Mouse (Mus musculus) heart, embryonic 11.5 days (tissue): Measurements from ENCODE around the gene Tmem63c. TPM values are rescaled to one million over a fixed set of nuclear protein-coding genes. Genes with fewer than 3 reads are reported as not detected.

Experiments used
- ATAC-seq: fragments of 200-750 bp; cut with Nextera tagmentation; replicated peaks from 2 replicates; pipeline ENCODE4 v1.8.0; 2017; ENCODE audit warnings: moderate library complexity; ENCODE audit not compliant: insufficient number of reproducible peaks, low FRiP score, low TSS enrichment
- H3K27ac ChIP-seq: fragments of 300-500 bp; sonication (generic); 2 replicates; pipeline ENCODE4 v1.5.1; 2014; ENCODE audit warnings: mild to moderate bottlenecking, low read depth, low read length
- H3K27me3 ChIP-seq: fragments of 300-500 bp; sonication (generic); 2 replicates; pipeline ENCODE4 v1.6.1; 2014; ENCODE audit warnings: mild to moderate bottlenecking, low read length, mixed read lengths; ENCODE audit not compliant: control insufficient read depth, insufficient read depth
- H3K36me3 ChIP-seq: fragments of 300-500 bp; sonication (generic); 2 replicates; pipeline ENCODE4 v1.6.1; 2014; ENCODE audit warnings: mild to moderate bottlenecking, low read length, moderate library complexity, mixed read lengths; ENCODE audit not compliant: control insufficient read depth, insufficient read depth
- H3K4me1 ChIP-seq: fragments of 300-500 bp; sonication (generic); 2 replicates; pipeline ENCODE4 v1.6.1; 2014; ENCODE audit warnings: low read length; ENCODE audit not compliant: control insufficient read depth, insufficient read depth
- H3K4me2 ChIP-seq: fragments of 300-500 bp; sonication (generic); 2 replicates; pipeline ENCODE4 v1.6.1; 2014; ENCODE audit warnings: mild to moderate bottlenecking, moderate library complexity
- H3K4me3 ChIP-seq: fragments of 300-500 bp; sonication (generic); 2 replicates; pipeline ENCODE4 v1.5.1; 2014; ENCODE audit warnings: low read depth, low read length
- H3K9ac ChIP-seq: fragments of 300-500 bp; sonication (generic); 2 replicates; pipeline ENCODE4 v1.6.1; 2014; ENCODE audit warnings: mild to moderate bottlenecking, low read depth, low read length, moderate library complexity
- H3K9me3 ChIP-seq: fragments of 300-500 bp; sonication (generic); replicated peaks from 2 replicates; pipeline ENCODE4 v1.6.1; 2016; ENCODE audit warnings: low read length; ENCODE audit not compliant: control insufficient read depth
- WGBS: fragments of 180-500 bp; shearing (Covaris S2); extraction: QIAGEN DNeasy Blood & Tissue Kit; methylation state at CpG from one replicate; pipeline ENCODE4 v1.1.7; 2014; ENCODE audit not compliant: insufficient replicate concordance; 5-methylcytosine and 5-hydroxymethylcytosine counted together
- polyA plus RNA-seq: library from polyadenylated mRNA; unstranded; fragments of >200 nt; fragmentation: Nextera tagmentation; extraction: Ambion mirVana; gene quantifications from 2 replicates; pipeline ENCODE4 v1.2.1, GENCODE M21; 2014

The Tmem63c gene
- polyA plus RNA-seq, 1 experiment from 2014 or later: not detected

GRCm38 (mm10) chr12:87044711-87045110, 23.6 kb downstream of the Tmem63c start:
- Histone ChIP-seq H3K9ac (no peak overlapping the region), H3K4me2 (no peak overlapping the region), H3K36me3 (no peaks in the 10 kb centered on the region), H3K4me1 (no peaks in the 10 kb centered on the region), H3K27me3 (no peaks in the 10 kb centered on the region; the same call in 1 of the 2 replicates), H3K27ac (no peak overlapping the region), H3K4me3 (no peak overlapping the region), H3K9me3 (no peaks in the 10 kb centered on the region)
- WGBS: 39% methylated on average over 5 of the region's 5 CpGs
- no peak for ATAC-seq

GRCm38 (mm10) chr12:87047536-87047935, 26.4 kb downstream of the Tmem63c start:
- Histone ChIP-seq H3K9me3 (no peaks in the 10 kb centered on the region), H3K4me3 (no peak overlapping the region), H3K4me1 (no peaks in the 10 kb centered on the region), H3K36me3 (no peaks in the 10 kb centered on the region), H3K27me3 (no peaks in the 10 kb centered on the region; the same call in 1 of the 2 replicates), H3K4me2 (no peak overlapping the region), H3K27ac (no peak overlapping the region), H3K9ac (no peak overlapping the region)
- WGBS: 49% methylated on average over 3 of the region's 3 CpGs
- ATAC-seq: no peak

- Histone ChIP-seq H3K27me3 (peaks cover 31% of the 10 kb centered on the region), H3K9ac (no peak overlapping the region), H3K4me1 (no peaks in the 10 kb centered on the region), H3K4me2 (no peak overlapping the region), H3K36me3 (no peaks in the 10 kb centered on the region), H3K9me3 (no peaks in the 10 kb centered on the region), H3K4me3 (no peak overlapping the region), H3K27ac (no peak overlapping the region)
- ATAC-seq: no peak
- 22% methylated on average over 12 of the region's 16 CpGs for WGBS
Measured at GRCm38 (mm10) chr12:87052661-87053321, 31.7 kb downstream of the Tmem63c start.

GRCm38 (mm10) chr12:87054873-87055272, 33.7 kb downstream of the Tmem63c start:
- Histone ChIP-seq H3K9me3 (no peaks in the 10 kb centered on the region), H3K4me3 (no peak overlapping the region), H3K4me2 (no peak overlapping the region), H3K36me3 (no peaks in the 10 kb centered on the region), H3K4me1 (no peaks in the 10 kb centered on the region), H3K27me3 (peaks cover 35% of the 10 kb centered on the region), H3K27ac (no peak overlapping the region), H3K9ac (no peak overlapping the region)
- WGBS: 61% methylated on average over 7 of the region's 7 CpGs
- no peak for ATAC-seq

GRCm38 (mm10) chr12:87057066-87057465, 35.9 kb downstream of the Tmem63c start:
- Histone ChIP-seq H3K4me3 (no peak overlapping the region), H3K9me3 (no peaks in the 10 kb centered on the region), H3K27me3 (peaks cover 35% of the 10 kb centered on the region), H3K36me3 (no peaks in the 10 kb centered on the region), H3K4me1 (no peaks in the 10 kb centered on the region), H3K4me2 (no peak overlapping the region), H3K27ac (no peak overlapping the region), H3K9ac (no peak overlapping the region)
- ATAC-seq: no peak
- WGBS: 62% methylated on average over 17 of the region's 17 CpGs

- Histone ChIP-seq H3K4me3 (no peak overlapping the region), H3K27me3 (no peaks in the 10 kb centered on the region), H3K9ac (no peak overlapping the region), H3K27ac (no peak overlapping the region), H3K36me3 (no peaks in the 10 kb centered on the region), H3K4me2 (no peak overlapping the region), H3K4me1 (no peaks in the 10 kb centered on the region), H3K9me3 (no peaks in the 10 kb centered on the region)
- ATAC-seq: no peak
- WGBS: 87% methylated on average over 11 of the region's 11 CpGs
Measured at GRCm38 (mm10) chr12:87065446-87065845, 44.3 kb downstream of the Tmem63c start.

- Histone ChIP-seq H3K9me3 (no peaks in the 10 kb centered on the region), H3K4me3 (no peak overlapping the region), H3K4me2 (no peak overlapping the region), H3K27ac (no peak overlapping the region), H3K36me3 (no peaks in the 10 kb centered on the region), H3K9ac (no peak overlapping the region), H3K27me3 (no peaks in the 10 kb centered on the region), H3K4me1 (no peaks in the 10 kb centered on the region)
- WGBS: 82% methylated on average over 5 of the region's 5 CpGs
- ATAC-seq: no peak
Measured at GRCm38 (mm10) chr12:87066429-87066828, 45.3 kb downstream of the Tmem63c start.

GRCm38 (mm10) chr12:87070520-87070919, 49.4 kb downstream of the Tmem63c start:
- H3K9me3 ChIP-seq: no peaks in the 10 kb centered on the region
- no peaks in the 10 kb centered on the region for H3K27me3 ChIP-seq
- no peaks in the 10 kb centered on the region for H3K36me3 ChIP-seq
- 62% methylated on average over 5 of the region's 5 CpGs for WGBS
- H3K4me2 ChIP-seq: no peak overlapping the region
- no peak for ATAC-seq
- no peaks in the 10 kb centered on the region for H3K4me1 ChIP-seq
- no peak overlapping the region for H3K9ac ChIP-seq
- no peak overlapping the region for H3K4me3 ChIP-seq
- no peak overlapping the region for H3K27ac ChIP-seq

GRCm38 (mm10) chr12:87076610-87077009, 55.5 kb downstream of the Tmem63c start:
- H3K27ac ChIP-seq: no peak overlapping the region
- H3K4me1 ChIP-seq: no peaks in the 10 kb centered on the region
- no peak overlapping the region for H3K4me2 ChIP-seq
- H3K4me3 ChIP-seq: no peak overlapping the region
- no peaks in the 10 kb centered on the region for H3K27me3 ChIP-seq
- H3K9me3 ChIP-seq: no peaks in the 10 kb centered on the region
- H3K9ac ChIP-seq: no peak overlapping the region
- no peak for ATAC-seq
- WGBS: 72% methylated on average over 2 of the region's 2 CpGs
- no peaks in the 10 kb centered on the region for H3K36me3 ChIP-seq
